Mouse (Mus musculus) limb, embryonic 12.5 days (tissue): Measurements from ENCODE around the gene Ccrl2. TPM values are rescaled to one million over a fixed set of nuclear protein-coding genes. Genes with fewer than 3 reads are reported as not detected.

Experiments
- ATAC-seq: fragments of 200-750 bp; cut with Nextera tagmentation; 2 replicates; pipeline ENCODE4 v1.8.0; 2017; ENCODE audit warnings: low read depth, moderate TSS enrichment; ENCODE audit not compliant: insufficient number of reproducible peaks, insufficient read depth, low FRiP score, low TSS enrichment
- H3K27ac ChIP-seq: fragments of 300-500 bp; sonication (generic); 2 replicates; pipeline ENCODE4 v1.5.1; 2016; ENCODE audit warnings: mild to moderate bottlenecking, moderate library complexity
- H3K27me3 ChIP-seq: fragments of 300-500 bp; sonication (generic); 2 replicates; pipeline ENCODE4 v1.6.1; 2016; ENCODE audit warnings: mild to moderate bottlenecking, moderate library complexity
- H3K36me3 ChIP-seq: fragments of 300-500 bp; sonication (generic); 2 replicates; pipeline ENCODE4 v1.6.1; 2016; ENCODE audit warnings: mild to moderate bottlenecking, moderate library complexity
- H3K4me1 ChIP-seq: fragments of 300-500 bp; sonication (generic); replicated peaks from 2 replicates; pipeline ENCODE4 v1.6.1; 2016
- H3K4me2 ChIP-seq: fragments of 300-500 bp; sonication (generic); 2 replicates; pipeline ENCODE4 v1.6.1; 2016; ENCODE audit warnings: mild to moderate bottlenecking, moderate library complexity
- H3K4me3 ChIP-seq: fragments of 300-500 bp; sonication (generic); replicated peaks from 2 replicates; pipeline ENCODE4 v1.5.1; 2016; ENCODE audit warnings: mild to moderate bottlenecking
- H3K9ac ChIP-seq: fragments of 300-500 bp; sonication (generic); replicated peaks from 2 replicates; pipeline ENCODE4 v1.6.1; 2016; ENCODE audit warnings: mild to moderate bottlenecking, moderate library complexity
- H3K9me3 ChIP-seq: fragments of 300-500 bp; sonication (generic); 2 replicates; pipeline ENCODE4 v1.6.1; 2016; ENCODE audit warnings: mild to moderate bottlenecking, moderate library complexity
- WGBS: fragments of 180-500 bp; shearing (Covaris S2); methylation state at CpG from one replicate; pipeline ENCODE4 v1.1.7; 2016; 5-methylcytosine and 5-hydroxymethylcytosine counted together
- polyA plus RNA-seq: library from polyadenylated mRNA; unstranded; fragments of >200 nt; fragmentation: Nextera tagmentation; extraction: Ambion mirVana; gene quantifications from 2 replicates; pipeline ENCODE4 v1.2.1, GENCODE M21; 2016

The Ccrl2 gene
- polyA plus RNA-seq, 1 experiment from 2014 or later = 0.49 TPM

DNA sequence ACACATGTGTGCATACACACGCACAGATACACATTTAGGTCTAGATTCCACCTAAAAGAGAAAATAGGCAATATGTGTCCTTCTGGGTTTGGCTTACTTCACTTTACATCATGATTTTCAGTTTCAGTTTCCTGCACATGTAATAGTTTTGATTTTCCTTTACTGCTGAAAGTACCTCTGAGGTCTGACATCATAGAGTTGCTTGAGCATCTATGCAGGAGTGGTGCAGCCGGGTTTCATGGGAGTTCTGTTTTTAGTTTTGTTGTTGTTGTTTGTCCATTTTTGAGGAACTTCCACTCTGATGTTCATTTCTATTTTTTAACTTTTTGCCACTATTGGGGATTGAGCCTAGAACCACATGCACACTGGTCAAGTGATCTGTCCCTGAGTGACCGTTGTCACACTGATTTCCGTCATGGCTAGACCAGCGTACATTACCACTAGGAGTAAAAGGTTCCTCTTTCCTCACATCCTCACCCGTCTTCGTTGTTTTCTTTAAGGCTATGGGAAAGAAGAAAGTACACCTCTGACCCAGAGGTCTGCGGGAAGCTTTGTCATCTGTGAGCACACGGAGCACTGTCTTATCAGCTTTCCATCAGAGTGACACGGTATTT lies 1.7 kb upstream of the Ccrl2 start:
- peaks cover 23% of the 10 kb centered on the region for H3K4me1 ChIP-seq
- no peak overlapping the region for H3K9ac ChIP-seq
- 0 out of 2 replicates have a peak, but pooled peaks cover 4% of the 10 kb centered on the region for H3K27me3 ChIP-seq
- WGBS = 67% methylated on average over 10 of the region's 10 CpGs
- H3K27ac ChIP-seq = no peak overlapping the region
- H3K4me2 ChIP-seq = no peak overlapping the region
- no peak for ATAC-seq
- H3K36me3 ChIP-seq = no peaks in the 10 kb centered on the region
- no peaks in the 10 kb centered on the region for H3K9me3 ChIP-seq
- no peak overlapping the region for H3K4me3 ChIP-seq

DNA sequence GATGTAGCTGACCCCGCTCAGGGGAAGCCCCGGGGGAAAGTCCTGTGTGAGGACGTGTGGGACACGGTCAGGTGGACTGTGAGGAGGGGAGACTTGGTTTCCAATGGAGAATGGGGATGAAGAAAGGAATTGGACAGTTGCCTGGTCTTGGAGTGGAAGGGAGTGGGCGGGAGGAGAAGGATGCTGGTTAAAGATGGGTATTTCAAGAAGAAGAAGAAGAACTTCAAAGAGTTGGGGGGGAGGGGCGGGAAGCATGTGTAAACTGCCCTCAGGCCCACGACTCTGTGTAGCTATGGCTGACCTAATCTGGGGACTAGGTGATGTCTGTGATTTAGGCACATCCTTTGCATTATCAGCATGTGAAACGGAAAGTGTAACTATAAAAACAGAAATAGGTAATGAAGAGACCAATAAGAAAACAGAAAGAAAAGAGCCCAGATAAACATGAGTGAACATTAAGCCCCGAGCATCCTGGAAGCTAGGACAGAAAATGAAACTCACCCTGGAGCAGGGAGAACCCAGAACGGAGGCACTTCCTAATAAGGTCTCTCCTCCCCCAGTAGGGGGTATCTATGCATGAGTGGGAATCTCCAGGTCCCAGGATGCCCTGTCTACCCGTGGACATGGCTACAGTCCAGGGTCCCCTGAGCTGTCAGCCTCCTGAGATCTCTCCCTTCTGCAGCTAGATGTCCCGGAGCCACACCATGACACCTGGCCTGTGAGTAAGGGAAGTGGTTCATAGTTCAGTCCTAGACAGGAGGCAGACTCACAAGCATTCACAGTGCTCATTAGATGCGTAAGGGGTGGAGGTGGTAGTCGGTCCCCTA lies 438 bp upstream of the Ccrl2 start:
- ATAC-seq = no peak

DNA sequence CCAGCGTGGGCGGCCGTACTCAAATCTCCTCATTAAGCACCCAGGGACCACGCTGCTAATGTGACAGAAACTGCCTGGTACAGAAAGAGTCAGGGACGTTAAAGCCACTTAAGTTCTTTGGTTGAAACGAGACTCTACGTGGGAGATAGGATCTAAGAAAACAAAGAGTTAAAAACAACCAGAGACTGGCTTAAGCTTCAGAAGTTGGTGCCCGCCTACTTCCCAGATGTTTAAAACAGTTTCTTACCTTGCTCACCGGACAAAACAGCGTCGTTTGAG lies 861 bp downstream of the Ccrl2 start:
- Histone ChIP-seq H3K4me2 (peak overlapping the region; percentile 60), H3K4me3 (peak overlapping the region; percentile 28), H3K4me1 (peaks cover 23% of the 10 kb centered on the region), H3K27ac (no peak overlapping the region; the same call in 1 of the 2 replicates), H3K9ac (peak overlapping the region; percentile 44), H3K27me3 (0 out of 2 replicates have a peak, but pooled peaks cover 4% of the 10 kb centered on the region), H3K36me3 (no peaks in the 10 kb centered on the region), H3K9me3 (no peaks in the 10 kb centered on the region)
- ATAC-seq = no peak
- WGBS = 6% methylated on average over 11 of the region's 11 CpGs

More for the DNA sequence above, 438 bp upstream of the Ccrl2 start:
- Histone ChIP-seq H3K9me3 (no peaks in the 10 kb centered on the region), H3K4me2 (peak overlapping the region; percentile 60), H3K4me3 (no peak overlapping the region), H3K4me1 (peaks cover 23% of the 10 kb centered on the region), H3K27me3 (0 out of 2 replicates have a peak, but pooled peaks cover 4% of the 10 kb centered on the region), H3K9ac (no peak overlapping the region), H3K36me3 (no peaks in the 10 kb centered on the region), H3K27ac (no peak overlapping the region)
- WGBS = 63% methylated on average over 14 of the region's 14 CpGs

DNA sequence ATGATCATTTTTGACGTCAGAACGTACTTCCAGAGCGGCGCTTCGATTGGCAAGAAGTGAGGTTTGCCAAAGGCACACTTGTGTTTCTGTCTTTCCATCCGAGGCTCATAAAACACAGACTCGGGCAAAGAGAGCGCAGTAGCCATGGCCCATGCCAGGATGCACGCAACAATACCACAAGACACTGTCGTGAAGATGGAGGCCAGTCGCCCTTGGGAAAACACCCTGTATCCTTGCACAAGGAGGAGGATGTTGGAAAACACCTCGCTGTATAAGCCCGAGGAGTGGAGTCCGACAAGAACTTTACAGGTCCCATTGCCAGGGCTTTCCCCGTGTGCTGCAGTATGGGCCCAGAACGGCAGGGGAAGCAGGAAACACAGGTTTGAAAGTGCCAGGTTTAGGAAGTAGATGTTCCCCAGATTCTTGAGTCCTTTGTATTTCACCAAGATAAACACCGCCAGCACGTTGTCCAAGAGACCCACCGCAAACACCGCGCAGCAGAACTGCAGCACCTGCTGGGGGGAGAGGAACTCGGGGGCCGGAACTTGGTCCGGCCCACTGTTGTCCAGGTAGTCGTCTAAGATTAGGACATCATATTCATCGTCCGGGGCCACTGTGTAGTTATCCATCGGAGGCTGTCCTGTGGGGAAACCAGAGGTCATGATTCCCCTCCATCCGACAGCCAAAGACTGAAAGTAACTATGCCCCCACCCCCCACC lies 1.4 kb downstream of the Ccrl2 start:
- H3K4me2 ChIP-seq = peak overlapping the region; percentile 60
- 71% methylated on average over 29 of the region's 29 CpGs for WGBS
- H3K9ac ChIP-seq = peak overlapping the region; percentile 44; the same call in 1 of the 2 replicates
- H3K9me3 ChIP-seq = no peaks in the 10 kb centered on the region
- peak overlapping the region; percentile 28 for H3K4me3 ChIP-seq
- ATAC-seq = no peak; the same call in 1 of the 2 replicates
- H3K27me3 ChIP-seq = 0 out of 2 replicates have a peak, but pooled peaks cover 4% of the 10 kb centered on the region
- H3K4me1 ChIP-seq = peaks cover 23% of the 10 kb centered on the region
- no peaks in the 10 kb centered on the region for H3K36me3 ChIP-seq
- H3K27ac ChIP-seq = no peak overlapping the region

DNA sequence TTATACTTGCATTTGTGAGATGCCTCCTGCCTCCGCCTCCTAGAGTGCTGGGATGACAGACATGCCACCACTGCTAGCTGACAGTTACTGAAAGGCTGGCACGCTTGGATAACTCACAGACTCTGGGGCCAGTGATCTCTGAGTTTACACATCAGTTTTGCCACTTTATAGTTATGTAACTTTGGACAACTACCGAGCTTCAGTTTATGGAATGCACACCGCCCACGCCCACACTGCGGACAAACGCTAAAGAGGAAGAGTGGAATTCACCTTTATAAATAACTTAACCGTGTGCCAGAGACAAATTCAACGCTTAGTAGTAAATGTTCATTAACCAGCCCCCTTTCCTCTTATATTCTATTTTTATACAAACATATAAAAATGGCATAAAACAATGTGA lies 2.4 kb downstream of the Ccrl2 start:
- Histone ChIP-seq H3K36me3 (no peaks in the 10 kb centered on the region), H3K4me3 (no peak overlapping the region), H3K9ac (no peak overlapping the region), H3K4me2 (no peak overlapping the region), H3K27ac (no peak overlapping the region), H3K4me1 (peaks cover 23% of the 10 kb centered on the region), H3K27me3 (0 out of 2 replicates have a peak, but pooled peaks cover 4% of the 10 kb centered on the region), H3K9me3 (no peaks in the 10 kb centered on the region)
- 86% methylated on average over 9 of the region's 9 CpGs for WGBS
- ATAC-seq = no peak

DNA sequence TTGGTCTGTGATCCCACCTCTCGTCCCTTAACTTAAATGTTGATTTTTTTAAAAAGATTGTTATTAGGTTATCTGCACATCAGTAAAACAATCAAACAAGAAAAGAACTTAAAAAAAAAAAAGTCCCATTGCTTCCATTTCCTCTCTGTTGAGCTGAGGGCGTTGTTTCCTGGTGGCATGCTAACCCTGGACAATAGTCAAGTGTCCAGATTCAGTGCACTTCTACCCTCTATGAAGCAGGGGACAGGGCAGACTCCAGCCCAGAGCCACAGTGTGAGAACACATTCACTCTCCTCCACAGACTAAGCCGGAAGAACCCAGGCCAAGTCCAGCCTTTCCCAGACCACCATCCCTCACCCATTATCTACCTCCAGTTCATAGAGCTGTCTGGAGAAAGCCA lies 8.9 kb downstream of the Ccrl2 start:
- Histone ChIP-seq H3K27me3 (no peaks in the 10 kb centered on the region), H3K9ac (no peak overlapping the region), H3K9me3 (no peaks in the 10 kb centered on the region), H3K4me3 (no peak overlapping the region), H3K4me1 (no peaks in the 10 kb centered on the region; the same call in 1 of the 2 replicates), H3K36me3 (no peaks in the 10 kb centered on the region), H3K27ac (no peak overlapping the region), H3K4me2 (no peak overlapping the region)
- ATAC-seq = no peak
- 91% methylated on average over 3 of the region's 3 CpGs for WGBS

DNA sequence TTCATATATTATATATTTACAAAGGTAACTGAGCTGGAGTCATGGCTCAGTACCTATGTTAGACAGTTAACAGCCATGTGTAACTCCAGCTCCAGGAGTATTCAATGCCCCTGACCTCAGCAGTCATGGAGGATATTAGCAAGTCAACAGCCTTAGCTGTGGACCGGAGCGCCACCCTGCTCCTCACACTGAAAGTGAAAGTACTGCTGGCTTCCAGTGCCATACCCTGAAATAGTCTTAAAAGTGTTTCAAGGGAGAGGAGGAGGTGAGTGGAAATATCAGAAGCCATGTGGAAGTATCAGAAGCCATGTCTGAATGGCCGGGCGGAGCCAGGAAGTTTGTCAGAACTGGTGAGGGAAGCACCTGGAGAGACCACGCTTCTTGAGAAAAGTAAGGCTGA lies 10.1 kb downstream of the Ccrl2 start:
- WGBS = 93% methylated on average over 5 of the region's 5 CpGs
- Histone ChIP-seq H3K4me2 (no peak overlapping the region), H3K9me3 (no peaks in the 10 kb centered on the region), H3K36me3 (no peaks in the 10 kb centered on the region), H3K4me3 (no peak overlapping the region), H3K4me1 (no peaks in the 10 kb centered on the region; the same call in 1 of the 2 replicates), H3K9ac (no peak overlapping the region), H3K27ac (no peak overlapping the region), H3K27me3 (no peaks in the 10 kb centered on the region)
- no peak for ATAC-seq

DNA sequence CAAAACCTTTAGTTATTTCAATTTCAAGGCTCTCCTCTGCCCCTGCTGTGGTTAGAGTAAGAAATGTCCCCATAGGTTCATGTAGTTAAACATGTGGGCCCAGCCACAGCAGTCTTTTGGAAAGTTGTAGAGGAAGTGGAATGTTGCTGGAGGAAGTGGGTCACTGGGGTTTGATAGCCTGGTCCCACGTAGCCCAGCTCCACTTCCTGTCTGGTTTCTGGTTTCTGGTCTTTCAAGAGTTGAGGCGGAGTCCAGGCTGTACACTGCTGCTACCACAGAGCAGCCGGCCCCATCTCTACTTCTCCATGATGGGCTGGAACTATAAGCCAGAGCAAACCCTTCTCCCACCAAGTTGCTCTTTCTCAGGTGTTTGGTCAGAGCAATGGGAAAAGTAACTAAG lies 11.1 kb downstream of the Ccrl2 start:
- WGBS = 62% methylated on average over 3 of the region's 3 CpGs
- Histone ChIP-seq H3K4me2 (no peak overlapping the region), H3K4me1 (no peaks in the 10 kb centered on the region; the same call in 1 of the 2 replicates), H3K36me3 (no peaks in the 10 kb centered on the region), H3K9ac (no peak overlapping the region), H3K4me3 (no peak overlapping the region), H3K9me3 (no peaks in the 10 kb centered on the region), H3K27me3 (no peaks in the 10 kb centered on the region), H3K27ac (no peak overlapping the region)
- no peak for ATAC-seq

DNA sequence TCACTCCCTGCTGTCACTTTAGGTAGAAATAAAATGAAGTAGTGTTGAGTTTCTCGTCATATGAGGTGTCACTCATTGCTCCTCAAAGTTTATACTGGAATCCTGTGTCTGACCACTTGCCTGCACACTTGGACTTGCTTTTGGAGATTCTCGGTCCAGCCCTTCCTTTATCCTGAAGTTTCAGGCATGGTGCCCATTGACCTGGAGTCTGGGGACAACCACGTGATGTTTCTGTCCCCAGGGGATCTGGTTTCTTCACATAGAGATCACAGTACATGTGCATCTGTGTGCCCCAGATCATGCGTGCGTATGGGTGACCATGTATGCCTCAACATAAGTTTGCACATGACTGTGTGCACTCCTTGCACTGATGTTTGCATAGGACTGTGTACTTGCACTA lies 15.1 kb downstream of the Ccrl2 start:
- Histone ChIP-seq H3K27me3 (no peaks in the 10 kb centered on the region), H3K9ac (no peak overlapping the region), H3K4me1 (no peaks in the 10 kb centered on the region; the same call in 1 of the 2 replicates), H3K27ac (no peak overlapping the region), H3K4me2 (no peak overlapping the region), H3K9me3 (no peaks in the 10 kb centered on the region), H3K4me3 (no peak overlapping the region), H3K36me3 (no peaks in the 10 kb centered on the region)
- no peak for ATAC-seq
- WGBS = 84% methylated on average over 5 of the region's 5 CpGs

DNA sequence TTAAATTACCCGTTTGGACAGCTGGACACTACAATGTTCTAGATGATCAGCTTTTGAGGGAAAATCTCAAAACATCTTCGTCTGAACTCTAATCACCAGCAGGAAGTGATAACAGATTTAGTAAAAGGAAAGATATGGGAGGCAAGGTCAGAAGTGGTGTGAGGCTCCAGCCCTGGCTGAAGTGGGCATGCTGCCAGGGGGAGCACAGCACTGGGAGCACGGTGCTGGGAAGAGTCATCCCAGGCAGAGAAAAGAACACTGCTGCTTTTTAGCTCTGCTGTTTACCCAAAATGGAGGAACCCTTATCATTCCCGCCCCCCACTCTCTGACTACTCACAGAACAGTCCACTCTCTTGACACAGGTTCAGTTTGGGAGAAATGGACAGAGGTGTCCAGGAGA lies 17.4 kb downstream of the Ccrl2 start:
- no peak overlapping the region for H3K4me3 ChIP-seq
- no peaks in the 10 kb centered on the region for H3K4me1 ChIP-seq
- no peak overlapping the region for H3K4me2 ChIP-seq
- ATAC-seq = no peak
- no peak overlapping the region for H3K9ac ChIP-seq
- H3K9me3 ChIP-seq = no peaks in the 10 kb centered on the region
- H3K27ac ChIP-seq = no peak overlapping the region
- H3K27me3 ChIP-seq = no peaks in the 10 kb centered on the region
- no peaks in the 10 kb centered on the region for H3K36me3 ChIP-seq
- WGBS = 85% methylated on average over 4 of the region's 4 CpGs

DNA sequence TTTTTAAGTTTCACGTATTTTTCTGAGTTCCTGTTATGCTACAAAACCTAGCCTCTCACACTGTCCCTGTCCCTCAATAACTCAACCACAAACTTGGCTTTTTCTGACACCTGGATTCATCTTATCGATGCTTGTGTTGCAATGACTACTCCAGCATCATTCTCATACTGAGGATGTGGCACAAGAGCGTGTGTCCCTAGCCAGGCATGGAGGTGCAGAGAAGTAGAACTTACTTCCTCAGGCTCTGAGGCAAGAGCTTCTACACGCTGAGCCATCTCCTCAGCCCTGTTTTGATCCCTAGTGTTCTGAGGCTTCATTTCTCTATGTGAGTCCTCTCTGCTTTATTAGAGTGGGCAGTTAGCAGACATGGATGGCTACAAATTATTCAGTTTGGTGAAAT lies 23.6 kb downstream of the Ccrl2 start:
- Histone ChIP-seq H3K27me3 (no peaks in the 10 kb centered on the region), H3K4me3 (no peak overlapping the region), H3K4me2 (no peak overlapping the region), H3K36me3 (no peaks in the 10 kb centered on the region), H3K9me3 (no peaks in the 10 kb centered on the region), H3K9ac (no peak overlapping the region), H3K4me1 (no peaks in the 10 kb centered on the region), H3K27ac (no peak overlapping the region)
- ATAC-seq = no peak
- 88% methylated on average over 4 of the region's 4 CpGs for WGBS
